Mouse (Mus musculus): ENCODE results near the gene Plb1. TPM values are rescaled to one million over a fixed set of nuclear protein-coding genes. Genes with fewer than 3 reads are reported as not detected.

Gene Plb1
- polyA plus RNA-seq, 1 experiment from 2014 or later, result 2.4 TPM

DNA sequence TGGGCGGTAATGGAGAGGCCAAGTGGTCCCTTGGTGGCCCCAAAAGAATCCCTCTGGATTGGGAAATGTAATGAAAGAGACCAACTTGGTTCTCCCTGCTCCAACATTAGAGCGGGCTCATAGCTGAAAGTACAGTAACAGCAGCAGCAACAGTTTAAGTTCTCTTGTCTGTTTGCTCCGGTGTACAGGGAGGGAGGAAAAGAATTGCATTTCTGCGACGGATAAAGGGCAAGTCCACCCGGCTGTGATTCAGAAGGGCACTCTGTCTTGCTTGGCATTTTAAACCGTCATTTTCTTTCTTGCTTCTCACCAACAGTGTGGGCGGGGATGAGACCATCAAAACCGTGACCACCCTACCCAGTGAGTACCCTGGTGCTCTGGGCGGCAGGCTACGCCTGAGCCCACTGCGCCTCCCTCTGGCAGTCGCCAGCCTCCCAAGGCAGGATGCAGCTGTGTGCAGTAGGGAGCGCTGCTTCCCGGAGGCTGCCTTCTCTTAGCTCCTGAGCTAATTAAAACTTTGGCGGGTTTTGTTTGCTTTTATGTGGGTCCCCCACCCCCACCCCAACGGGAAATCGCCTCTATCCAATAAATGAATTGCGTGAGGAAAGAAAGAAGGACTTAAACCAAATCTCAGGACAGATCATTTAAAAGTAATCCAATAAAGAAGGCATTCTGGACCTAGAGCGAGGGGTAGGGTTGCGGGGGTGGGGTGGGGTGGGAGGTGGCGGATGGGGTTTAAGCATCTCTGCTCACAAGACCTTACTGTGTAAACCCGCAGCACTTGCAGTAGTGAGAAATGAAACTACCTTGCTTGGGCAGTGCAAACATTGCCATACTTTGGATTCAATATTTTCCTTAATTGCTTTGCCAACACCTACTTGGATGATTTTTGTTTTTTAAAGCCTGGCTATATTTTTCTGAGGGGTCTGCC lies 70.7 kb downstream of the Plb1 start:
- peak; percentile 94 for ATAC-seq (ENCODE audit: low read depth)
- Histone ChIP-seq H3K27ac (replicated peaks; ENCODE audit: low read depth, low read length) (no peak overlapping the region), H3K27me3 (replicated peaks; ENCODE audit: control insufficient read depth, insufficient read depth, low read length) (no peaks in the 10 kb centered on the region), H3K4me1 (ENCODE audit: control insufficient read depth, insufficient read depth, low read length) (peaks cover 7% of the 10 kb centered on the region; the same call in 1 of the 2 replicates), H3K9me3 (ENCODE audit: control insufficient read depth, low read length) (no peaks in the 10 kb centered on the region), H3K4me2 (ENCODE audit: low read depth, low read length) (peak overlapping the region; percentile 54), H3K4me3 (ENCODE audit: low read depth, low read length) (peak overlapping the region; percentile 24), H3K36me3 (ENCODE audit: control insufficient read depth, insufficient read depth, low read length) (no peaks in the 10 kb centered on the region), H3K9ac (ENCODE audit: low read depth, low read length) (peak overlapping the region; percentile 53)
- peak; percentile 89 for DNase-seq (ENCODE audit: low spot score)
- 8% methylated on average over 22 of the region's 23 CpGs for WGBS

DNA sequence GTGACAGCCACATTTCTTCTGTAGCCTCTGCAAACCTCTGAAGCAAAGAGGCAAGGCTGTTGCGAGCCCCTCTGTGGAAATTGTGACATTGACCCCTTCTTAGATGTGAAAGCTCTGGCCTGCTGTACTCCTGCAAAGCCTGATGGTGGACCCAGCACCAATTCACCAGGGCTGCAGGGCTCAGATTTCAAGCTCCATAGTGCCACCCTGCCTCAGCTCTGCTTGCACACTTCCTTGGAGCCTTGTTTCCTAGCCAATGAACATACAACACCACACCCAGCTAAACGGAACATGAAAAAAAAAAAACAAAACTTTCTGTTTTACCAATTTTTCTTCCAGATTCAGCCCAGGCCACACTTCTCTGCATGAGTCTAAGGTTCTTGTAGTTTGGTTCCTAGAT lies 74.6 kb downstream of the Plb1 start:
- no peak overlapping the region for H3K9ac ChIP-seq (ENCODE audit: low read depth, low read length)
- H3K27ac ChIP-seq (replicated peaks; ENCODE audit: low read depth, low read length), result no peak overlapping the region
- H3K4me2 ChIP-seq (ENCODE audit: low read depth, low read length), result no peak overlapping the region
- H3K27me3 ChIP-seq (replicated peaks; ENCODE audit: control insufficient read depth, insufficient read depth, low read length), result no peaks in the 10 kb centered on the region
- WGBS, result 64% methylated on average over 2 of the region's 2 CpGs
- peaks cover 7% of the 10 kb centered on the region; the same call in 1 of the 2 replicates for H3K4me1 ChIP-seq (ENCODE audit: control insufficient read depth, insufficient read depth, low read length)
- DNase-seq (ENCODE audit: low spot score), result no peak
- H3K36me3 ChIP-seq (ENCODE audit: control insufficient read depth, insufficient read depth, low read length), result no peaks in the 10 kb centered on the region
- no peak overlapping the region for H3K4me3 ChIP-seq (ENCODE audit: low read depth, low read length)
- H3K9me3 ChIP-seq (ENCODE audit: control insufficient read depth, low read length), result no peaks in the 10 kb centered on the region
- no peak for ATAC-seq (ENCODE audit: low read depth)

DNA sequence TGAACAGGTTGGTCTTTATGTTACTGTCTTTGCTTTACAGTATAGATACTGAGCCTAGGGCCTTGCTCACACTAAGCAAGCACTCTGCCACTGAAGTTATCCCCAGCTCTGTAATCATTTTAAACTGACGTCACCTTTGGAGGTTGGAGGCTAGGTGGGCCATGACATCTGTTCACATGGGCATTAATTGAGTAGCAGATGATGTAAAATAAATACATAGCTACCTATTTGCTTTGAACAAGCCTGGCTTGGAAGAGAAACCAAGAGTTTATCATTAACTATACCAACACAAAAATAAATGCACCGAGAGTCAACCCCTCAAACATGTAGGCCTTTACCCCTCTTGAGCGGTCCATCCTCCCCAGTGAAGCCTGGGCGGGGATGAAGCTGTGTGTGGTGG lies 76.1 kb downstream of the Plb1 start:
- Histone ChIP-seq H3K36me3 (ENCODE audit: control insufficient read depth, insufficient read depth, low read length) (no peaks in the 10 kb centered on the region), H3K9me3 (ENCODE audit: control insufficient read depth, low read length) (no peaks in the 10 kb centered on the region), H3K9ac (ENCODE audit: low read depth, low read length) (no peak overlapping the region), H3K4me2 (ENCODE audit: low read depth, low read length) (no peak overlapping the region), H3K27ac (replicated peaks; ENCODE audit: low read depth, low read length) (no peak overlapping the region), H3K4me1 (ENCODE audit: control insufficient read depth, insufficient read depth, low read length) (peaks cover under 1% of the 10 kb centered on the region; the same call in 1 of the 2 replicates), H3K27me3 (replicated peaks; ENCODE audit: control insufficient read depth, insufficient read depth, low read length) (no peaks in the 10 kb centered on the region), H3K4me3 (ENCODE audit: low read depth, low read length) (no peak overlapping the region)
- no peak for ATAC-seq (ENCODE audit: low read depth)
- WGBS, result 91% methylated on average over 4 of the region's 4 CpGs
- DNase-seq (ENCODE audit: low spot score), result no peak

DNA sequence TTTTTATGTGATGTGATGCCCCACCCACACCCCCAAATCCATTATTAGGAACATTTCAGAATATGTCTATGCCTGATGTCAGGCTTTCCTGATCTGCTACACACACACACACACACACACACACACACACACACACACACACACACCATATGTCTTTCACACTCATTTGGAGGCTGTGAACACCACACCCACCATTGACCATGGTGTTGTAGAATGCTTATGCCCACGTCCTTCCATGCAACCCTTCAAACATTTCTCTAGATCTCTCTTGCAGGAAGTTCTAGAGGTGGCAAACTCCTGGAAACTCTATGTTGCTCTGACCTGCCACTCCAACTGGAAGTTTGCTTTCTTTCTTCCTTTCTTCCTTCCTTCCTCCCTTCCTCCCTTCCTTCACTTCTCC lies 77.2 kb downstream of the Plb1 start:
- no peak overlapping the region for H3K9ac ChIP-seq (ENCODE audit: low read depth, low read length)
- ATAC-seq (ENCODE audit: low read depth), result no peak
- no peak overlapping the region for H3K4me2 ChIP-seq (ENCODE audit: low read depth, low read length)
- no peak overlapping the region for H3K4me3 ChIP-seq (ENCODE audit: low read depth, low read length)
- DNase-seq (ENCODE audit: low spot score), result no peak
- 50% methylated on average over 1 of the region's 1 CpGs for WGBS
- no peaks in the 10 kb centered on the region for H3K36me3 ChIP-seq (ENCODE audit: control insufficient read depth, insufficient read depth, low read length)
- no peaks in the 10 kb centered on the region for H3K4me1 ChIP-seq (ENCODE audit: control insufficient read depth, insufficient read depth, low read length)
- H3K27me3 ChIP-seq (replicated peaks; ENCODE audit: control insufficient read depth, insufficient read depth, low read length), result no peaks in the 10 kb centered on the region
- H3K27ac ChIP-seq (replicated peaks; ENCODE audit: low read depth, low read length), result no peak overlapping the region
- H3K9me3 ChIP-seq (ENCODE audit: control insufficient read depth, low read length), result no peaks in the 10 kb centered on the region

- ATAC-seq (ENCODE audit: low read depth), result no peak
- Histone ChIP-seq H3K9ac (ENCODE audit: low read depth, low read length) (no peak overlapping the region), H3K4me1 (ENCODE audit: control insufficient read depth, insufficient read depth, low read length) (no peaks in the 10 kb centered on the region), H3K27me3 (replicated peaks; ENCODE audit: control insufficient read depth, insufficient read depth, low read length) (no peaks in the 10 kb centered on the region), H3K4me3 (ENCODE audit: low read depth, low read length) (no peak overlapping the region), H3K27ac (replicated peaks; ENCODE audit: low read depth, low read length) (no peak overlapping the region), H3K9me3 (ENCODE audit: control insufficient read depth, low read length) (no peaks in the 10 kb centered on the region), H3K36me3 (ENCODE audit: control insufficient read depth, insufficient read depth, low read length) (no peaks in the 10 kb centered on the region), H3K4me2 (ENCODE audit: low read depth, low read length) (no peak overlapping the region)
- WGBS, result 73% methylated on average over 5 of the region's 5 CpGs
- DNase-seq (ENCODE audit: low spot score), result no peak
Observed at GRCm38 (mm10) chr5:32310802-32311201, 78.3 kb downstream of the Plb1 start.

DNA sequence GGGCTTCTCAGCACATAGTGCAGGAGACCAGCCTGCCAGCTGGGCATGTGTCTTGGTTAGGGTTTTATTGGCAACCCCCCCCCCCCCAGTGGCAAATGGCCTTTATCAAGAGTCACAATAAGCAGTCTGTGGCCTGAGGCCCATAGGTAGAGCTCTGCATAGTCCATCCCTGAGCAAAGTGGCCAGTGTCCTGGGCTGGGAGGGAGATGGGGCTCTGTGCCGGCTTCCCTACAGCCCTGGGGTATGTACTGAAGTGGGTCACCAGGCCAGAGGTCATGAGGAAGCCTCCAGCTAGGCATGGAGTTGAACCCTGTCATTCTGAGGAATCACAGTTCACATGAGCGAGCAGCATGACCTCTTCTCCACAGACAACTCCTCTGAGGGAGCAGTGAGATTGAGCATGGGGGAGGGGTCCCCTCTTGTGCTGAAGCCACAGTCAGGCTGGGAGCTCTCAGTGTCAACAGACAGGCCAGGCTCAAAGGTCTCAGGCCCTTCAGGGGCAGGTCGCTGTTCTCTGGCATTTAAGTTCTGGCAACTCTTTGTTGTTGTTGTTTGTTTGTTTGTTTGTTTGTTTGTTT lies 79.2 kb downstream of the Plb1 start:
- no peak for DNase-seq (ENCODE audit: low spot score)
- H3K27me3 ChIP-seq (replicated peaks; ENCODE audit: control insufficient read depth, insufficient read depth, low read length), result no peaks in the 10 kb centered on the region
- no peak for ATAC-seq (ENCODE audit: low read depth)
- no peak overlapping the region for H3K9ac ChIP-seq (ENCODE audit: low read depth, low read length)
- 80% methylated on average over 3 of the region's 3 CpGs for WGBS
- no peak overlapping the region for H3K4me2 ChIP-seq (ENCODE audit: low read depth, low read length)
- no peak overlapping the region for H3K27ac ChIP-seq (replicated peaks; ENCODE audit: low read depth, low read length)
- H3K4me3 ChIP-seq (ENCODE audit: low read depth, low read length), result no peak overlapping the region
- no peaks in the 10 kb centered on the region for H3K36me3 ChIP-seq (ENCODE audit: control insufficient read depth, insufficient read depth, low read length)
- no peaks in the 10 kb centered on the region for H3K9me3 ChIP-seq (ENCODE audit: control insufficient read depth, low read length)
- H3K4me1 ChIP-seq (ENCODE audit: control insufficient read depth, insufficient read depth, low read length), result no peaks in the 10 kb centered on the region

DNA sequence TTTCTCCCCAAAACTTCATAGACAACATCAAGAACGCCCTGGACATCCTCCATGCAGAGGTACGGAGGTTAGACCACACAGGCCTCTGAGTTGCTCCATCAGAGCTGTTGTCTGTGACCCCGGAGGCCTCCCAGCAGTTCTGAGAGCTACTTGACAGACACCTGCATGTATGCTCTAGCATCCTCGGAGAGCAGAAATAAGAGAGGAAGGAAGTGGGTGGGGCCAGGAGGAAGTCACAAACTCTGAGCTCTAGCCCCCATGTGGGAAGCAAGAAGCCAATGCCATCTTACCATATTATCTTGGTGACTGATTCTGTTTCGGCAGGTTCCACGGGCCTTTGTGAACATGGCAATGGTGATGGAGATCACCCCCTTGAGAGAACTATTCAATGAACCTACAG lies 81.2 kb downstream of the Plb1 start:
- no peak overlapping the region for H3K9ac ChIP-seq (ENCODE audit: low read depth, low read length)
- H3K27me3 ChIP-seq (replicated peaks; ENCODE audit: control insufficient read depth, insufficient read depth, low read length), result no peaks in the 10 kb centered on the region
- no peak for ATAC-seq (ENCODE audit: low read depth)
- no peaks in the 10 kb centered on the region for H3K9me3 ChIP-seq (ENCODE audit: control insufficient read depth, low read length)
- no peak overlapping the region for H3K4me3 ChIP-seq (ENCODE audit: low read depth, low read length)
- no peaks in the 10 kb centered on the region for H3K4me1 ChIP-seq (ENCODE audit: control insufficient read depth, insufficient read depth, low read length)
- WGBS, result 70% methylated on average over 6 of the region's 6 CpGs
- H3K4me2 ChIP-seq (ENCODE audit: low read depth, low read length), result no peak overlapping the region
- H3K36me3 ChIP-seq (ENCODE audit: control insufficient read depth, insufficient read depth, low read length), result no peaks in the 10 kb centered on the region
- DNase-seq (ENCODE audit: low spot score), result no peak
- H3K27ac ChIP-seq (replicated peaks; ENCODE audit: low read depth, low read length), result no peak overlapping the region

DNA sequence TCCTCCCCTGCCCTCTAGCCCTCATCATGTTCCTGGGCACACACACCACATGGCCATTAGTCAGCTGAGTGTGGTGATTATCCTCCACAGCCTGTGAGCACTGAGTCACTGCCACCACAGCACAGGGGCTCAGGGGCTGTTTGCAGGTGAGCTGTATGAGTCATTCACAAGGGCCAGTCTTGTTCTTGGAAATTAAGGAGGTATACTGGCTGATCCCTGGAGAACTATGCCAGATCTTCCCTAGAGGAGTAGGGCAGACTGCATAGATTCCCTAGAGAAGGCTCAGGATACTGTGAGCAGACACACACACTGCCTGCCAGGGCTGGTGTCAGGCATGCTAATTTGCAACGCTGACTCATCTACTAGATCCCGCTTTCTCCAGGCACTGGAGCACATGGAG lies 82.2 kb downstream of the Plb1 start:
- H3K4me1 ChIP-seq (ENCODE audit: control insufficient read depth, insufficient read depth, low read length), result no peaks in the 10 kb centered on the region
- H3K9ac ChIP-seq (ENCODE audit: low read depth, low read length), result no peak overlapping the region
- DNase-seq (ENCODE audit: low spot score) (peak; percentile 39), ATAC-seq (ENCODE audit: low read depth) (peak; percentile 87)
- WGBS, result 69% methylated on average over 2 of the region's 2 CpGs
- no peaks in the 10 kb centered on the region for H3K9me3 ChIP-seq (ENCODE audit: control insufficient read depth, low read length)
- H3K4me3 ChIP-seq (ENCODE audit: low read depth, low read length), result no peak overlapping the region
- H3K36me3 ChIP-seq (ENCODE audit: control insufficient read depth, insufficient read depth, low read length), result no peaks in the 10 kb centered on the region
- no peak overlapping the region for H3K4me2 ChIP-seq (ENCODE audit: low read depth, low read length)
- no peak overlapping the region for H3K27ac ChIP-seq (replicated peaks; ENCODE audit: low read depth, low read length)
- no peaks in the 10 kb centered on the region for H3K27me3 ChIP-seq (replicated peaks; ENCODE audit: control insufficient read depth, insufficient read depth, low read length)
